Mouse (Mus musculus): Measurements from ENCODE around the gene Mettl5.
"Not testable (repeated sequence)": the region's sequence is repeated elsewhere in the genome, so short reads cannot be mapped to it uniquely, and the experiment has no call there.

Gene Mettl5

GRCm38 (mm10) chr2:69885451-69886305 is at the start of gene Mettl5:
Gene Mettl5 (minus strand): TSS chr2:69885615.
- DNase-seq (ENCODE audit: low spot score in 2 of 2), result peak; percentile 86 to 91

- DNase-seq (ENCODE audit: low spot score in 2 of 2), result no peak
These were observed 39.5 kb upstream of the Mettl5 start for GRCm38 (mm10) chr2:69924943-69925342.

GRCm38 (mm10) chr2:69917301-69917700 is 31.9 kb upstream of the Mettl5 start:
- no peak for DNase-seq (ENCODE audit: low spot score in 2 of 2)

- no peak for DNase-seq (ENCODE audit: low spot score in 2 of 2)
These were observed 27.4 kb upstream of the Mettl5 start for GRCm38 (mm10) chr2:69912801-69913200.

- DNase-seq (ENCODE audit: low spot score in 2 of 2), result not testable (repeated sequence)
These were observed 22.0 kb upstream of the Mettl5 start for GRCm38 (mm10) chr2:69907394-69907793.

- no peak for DNase-seq (ENCODE audit: low spot score in 2 of 2)
These were observed 18.1 kb upstream of the Mettl5 start for GRCm38 (mm10) chr2:69903541-69903940.

- peak; percentile 48 to 53 for DNase-seq (ENCODE audit: low spot score in 2 of 2)
These were observed 12.5 kb upstream of the Mettl5 start for GRCm38 (mm10) chr2:69897618-69898575.

GRCm38 (mm10) chr2:69897039-69897617 is 11.7 kb upstream of the Mettl5 start, which contains the start of gene Ubr3:
Gene Ubr3 (plus strand): TSS chr2:69897246.
- DNase-seq (ENCODE audit: low spot score in 2 of 2), result peak; percentile 95

GRCm38 (mm10) chr2:69896224-69896581 is 10.8 kb upstream of the Mettl5 start:
- no peak for DNase-seq (ENCODE audit: low spot score in 2 of 2)

GRCm38 (mm10) chr2:69895502-69896223 is 10.2 kb upstream of the Mettl5 start:
- no peak for DNase-seq (ENCODE audit: low spot score in 2 of 2)

- DNase-seq (ENCODE audit: low spot score in 2 of 2), result no peak
These were observed 8.5 kb upstream of the Mettl5 start for GRCm38 (mm10) chr2:69893891-69894290.

- DNase-seq (ENCODE audit: low spot score in 2 of 2), result no peak
These were observed 7.7 kb upstream of the Mettl5 start for GRCm38 (mm10) chr2:69893145-69893544.

GRCm38 (mm10) chr2:69890843-69891242 is 5.4 kb upstream of the Mettl5 start:
- DNase-seq (ENCODE audit: low spot score in 2 of 2), result no peak

- DNase-seq (ENCODE audit: low spot score in 2 of 2), result no peak
These were observed 3.5 kb upstream of the Mettl5 start for GRCm38 (mm10) chr2:69888957-69889356.

GRCm38 (mm10) chr2:69885050-69885449 is 365 bp downstream of the Mettl5 start:
- no peak for DNase-seq (ENCODE audit: low spot score in 2 of 2)

GRCm38 (mm10) chr2:69884581-69884980 is 834 bp downstream of the Mettl5 start:
- no peak for DNase-seq (ENCODE audit: low spot score in 2 of 2)

GRCm38 (mm10) chr2:69883990-69884391 is 1.4 kb downstream of the Mettl5 start:
- no peak for DNase-seq (ENCODE audit: low spot score in 2 of 2)

- DNase-seq (ENCODE audit: low spot score in 2 of 2), result no peak
These were observed 23.2 kb downstream of the Mettl5 start for GRCm38 (mm10) chr2:69862117-69862657.

- peak; percentile 90 to 93 for DNase-seq (ENCODE audit: low spot score in 2 of 2)
These were observed 23.8 kb downstream of the Mettl5 start, which contains the start of gene Ssb for GRCm38 (mm10) chr2:69861485-69862091. Gene Ssb (plus strand): TSS chr2:69861562.

GRCm38 (mm10) chr2:69860972-69861452 is 24.4 kb downstream of the Mettl5 start:
- DNase-seq (ENCODE audit: low spot score in 2 of 2), result peak; percentile 18 to 22

All from frontal cortex, postnatal 36 days (tissue).